Mouse (Mus musculus) liver, embryonic 16.5 days (tissue): ENCODE measurements around the gene Lingo1. TPM values are rescaled to one million over a fixed set of nuclear protein-coding genes. Genes with fewer than 3 reads are reported as not detected.

ENCODE experiments used
- ATAC-seq: fragments of 200-750 bp; cut with Nextera tagmentation; 2 replicates; pipeline ENCODE4 v1.8.0; 2017; ENCODE audit warnings: low read depth, mild to moderate bottlenecking, moderate number of reproducible peaks, moderate library complexity
- H3K27ac ChIP-seq: fragments of 300-500 bp; sonication (generic); 2 replicates; pipeline ENCODE4 v1.5.1; 2014; ENCODE audit warnings: mild to moderate bottlenecking, low read length
- H3K27me3 ChIP-seq: fragments of 300-500 bp; sonication (generic); 2 replicates; pipeline ENCODE4 v1.6.1; 2014; ENCODE audit warnings: low read depth, low read length, mixed read lengths; ENCODE audit not compliant: control insufficient read depth, insufficient read depth
- H3K36me3 ChIP-seq: fragments of 300-500 bp; sonication (generic); 2 replicates; pipeline ENCODE4 v1.6.1; 2014; ENCODE audit warnings: mild to moderate bottlenecking; ENCODE audit not compliant: control insufficient read depth, insufficient read depth
- H3K4me1 ChIP-seq: fragments of 300-500 bp; sonication (generic); 2 replicates; pipeline ENCODE4 v1.6.1; 2014; ENCODE audit warnings: low read depth, low read length, mixed read lengths; ENCODE audit not compliant: control insufficient read depth
- H3K4me2 ChIP-seq: fragments of 300-500 bp; sonication (generic); 2 replicates; pipeline ENCODE4 v1.6.1; 2014; ENCODE audit warnings: low read depth, low read length, mixed read lengths
- H3K4me3 ChIP-seq: fragments of 300-500 bp; sonication (generic); 2 replicates; pipeline ENCODE4 v1.5.1; 2014; ENCODE audit warnings: low read depth, mild to moderate bottlenecking, low read length
- H3K9ac ChIP-seq: fragments of 300-500 bp; sonication (generic); 2 replicates; pipeline ENCODE4 v1.6.1; 2014; ENCODE audit warnings: low read depth, low read length
- H3K9me3 ChIP-seq: fragments of 300-500 bp; sonication (generic); replicated peaks from 2 replicates; pipeline ENCODE4 v1.6.1; 2016; ENCODE audit warnings: low read length; ENCODE audit not compliant: control insufficient read depth
- WGBS: fragments of 180-500 bp; shearing (Covaris S2); extraction: QIAGEN DNeasy Blood & Tissue Kit; methylation state at CpG from one replicate; pipeline ENCODE4 v1.1.7; 2014; ENCODE audit not compliant: insufficient replicate concordance; 5-methylcytosine and 5-hydroxymethylcytosine counted together
- polyA plus RNA-seq: library from polyadenylated mRNA; unstranded; fragments of >200 nt; fragmentation: Nextera tagmentation; extraction: Ambion mirVana; gene quantifications from 2 replicates; pipeline ENCODE4 v1.2.1, GENCODE M21; 2015

Lingo1 gene
- polyA plus RNA-seq, 1 experiment from 2014 or later, result 0.20 TPM

DNA sequence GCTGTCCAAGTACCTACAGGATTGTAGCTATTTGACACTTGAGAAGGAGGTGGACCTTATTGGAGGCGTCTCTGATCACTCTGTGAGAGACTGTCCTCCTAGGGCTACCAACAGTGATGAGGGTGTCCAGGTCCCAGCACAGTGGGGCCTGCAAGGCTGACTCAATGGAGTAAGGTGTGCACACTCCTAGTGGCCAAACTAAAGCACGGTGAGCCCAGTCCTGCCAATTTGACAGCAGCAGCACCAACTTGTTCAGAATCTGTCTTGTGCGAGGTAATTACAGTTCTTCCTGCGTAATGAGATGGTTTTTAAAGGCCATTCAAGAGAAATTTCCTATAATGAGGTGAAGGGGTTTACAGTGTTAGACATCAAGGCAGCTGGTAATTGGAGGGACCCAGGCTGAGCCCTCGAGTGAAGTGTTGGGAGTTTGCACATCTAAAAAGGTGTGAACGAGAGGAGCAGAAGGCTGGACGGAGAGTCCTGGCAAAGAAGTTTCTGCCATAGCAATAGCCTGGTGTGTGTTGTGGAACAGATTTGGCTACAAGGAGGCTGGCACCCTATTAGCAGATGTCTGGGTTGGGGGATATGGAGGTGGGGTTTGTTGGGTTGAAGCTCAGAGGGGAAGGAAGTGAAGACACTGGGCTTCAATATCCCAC is 97.4 kb downstream of the Lingo1 start:
- WGBS, result 57% methylated on average over 7 of the region's 7 CpGs

DNA sequence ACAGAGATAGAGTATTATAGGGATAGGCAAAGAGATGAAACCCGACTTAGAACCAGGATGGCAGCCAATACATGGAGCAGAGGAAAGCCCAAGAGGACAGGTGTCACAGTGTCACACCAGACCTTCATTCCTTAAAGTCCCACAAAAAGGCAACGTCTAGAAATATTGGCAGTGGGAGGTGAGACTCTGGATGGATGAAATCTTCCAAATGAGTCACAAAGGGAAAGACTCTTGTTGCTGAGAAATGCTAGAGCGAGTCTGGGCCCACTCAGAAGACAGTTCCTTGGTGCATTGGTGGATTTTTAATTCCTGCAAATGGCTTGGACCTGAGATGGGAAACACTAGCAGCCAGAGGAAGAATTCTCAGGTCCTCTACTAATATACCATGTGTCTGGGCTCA is 102.2 kb downstream of the Lingo1 start:
- no peak overlapping the region for H3K4me2 ChIP-seq
- no peak overlapping the region for H3K4me3 ChIP-seq
- H3K36me3 ChIP-seq, result no peaks in the 10 kb centered on the region
- H3K27ac ChIP-seq, result no peak overlapping the region
- no peaks in the 10 kb centered on the region for H3K4me1 ChIP-seq
- no peaks in the 10 kb centered on the region for H3K9me3 ChIP-seq
- H3K27me3 ChIP-seq, result no peaks in the 10 kb centered on the region
- no peak overlapping the region for H3K9ac ChIP-seq
- ATAC-seq, result no peak
- 41% methylated on average over 3 of the region's 3 CpGs for WGBS

More for the DNA sequence above, 97.4 kb downstream of the Lingo1 start:
- H3K27me3 ChIP-seq, result no peaks in the 10 kb centered on the region
- no peak for ATAC-seq
- no peak overlapping the region for H3K27ac ChIP-seq
- no peak overlapping the region for H3K4me2 ChIP-seq
- no peaks in the 10 kb centered on the region for H3K9me3 ChIP-seq
- no peaks in the 10 kb centered on the region for H3K4me1 ChIP-seq
- no peak overlapping the region for H3K9ac ChIP-seq
- no peaks in the 10 kb centered on the region for H3K36me3 ChIP-seq
- no peak overlapping the region for H3K4me3 ChIP-seq

DNA sequence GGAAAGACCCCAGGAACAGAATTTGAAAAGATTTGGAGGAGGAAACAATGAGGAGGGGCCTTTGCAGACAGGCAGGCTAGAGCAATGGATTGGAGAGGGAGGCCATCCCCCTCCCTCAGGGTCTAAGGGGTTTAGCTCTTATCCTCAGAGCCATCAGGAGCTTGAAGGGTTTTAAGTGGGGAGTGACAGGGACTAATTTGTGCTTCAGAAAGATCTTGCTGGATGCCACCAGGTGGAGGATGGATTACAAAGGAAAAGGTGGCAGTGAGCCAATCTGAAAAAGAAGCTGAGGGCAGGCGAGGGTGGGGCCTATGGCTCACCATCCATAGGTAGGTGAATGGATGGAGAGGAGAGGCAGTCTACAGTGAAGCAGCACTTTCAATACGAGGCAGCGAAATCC is 105.0 kb downstream of the Lingo1 start:
- Histone ChIP-seq H3K4me3 (no peak overlapping the region), H3K4me2 (no peak overlapping the region), H3K4me1 (no peaks in the 10 kb centered on the region), H3K27ac (no peak overlapping the region), H3K27me3 (no peaks in the 10 kb centered on the region), H3K36me3 (no peaks in the 10 kb centered on the region), H3K9me3 (no peaks in the 10 kb centered on the region), H3K9ac (no peak overlapping the region)
- WGBS, result 49% methylated on average over 3 of the region's 3 CpGs
- ATAC-seq, result no peak

DNA sequence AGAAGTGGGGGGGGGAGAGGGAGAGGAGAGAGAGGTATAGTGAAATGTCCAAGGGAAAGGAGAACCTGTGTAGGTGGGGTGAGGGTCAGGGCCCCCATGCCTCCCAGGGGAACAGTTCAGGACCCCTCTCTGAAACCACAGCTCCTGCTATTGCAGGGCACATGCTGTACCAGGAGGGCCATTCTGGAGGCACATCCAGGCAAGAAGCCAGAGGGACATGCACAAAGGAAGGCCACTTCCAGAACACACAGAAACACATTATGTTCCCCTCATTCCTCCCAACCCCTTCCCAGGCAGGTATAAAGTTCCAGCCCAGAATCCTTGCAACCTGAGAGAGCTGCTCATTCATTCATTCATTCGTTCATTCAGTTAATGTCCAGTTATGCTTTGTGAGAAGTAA is 105.6 kb downstream of the Lingo1 start:
- Histone ChIP-seq H3K27me3 (no peaks in the 10 kb centered on the region), H3K9ac (no peak overlapping the region), H3K4me1 (no peaks in the 10 kb centered on the region), H3K27ac (no peak overlapping the region), H3K36me3 (no peaks in the 10 kb centered on the region), H3K4me3 (no peak overlapping the region), H3K9me3 (no peaks in the 10 kb centered on the region), H3K4me2 (no peak overlapping the region)
- WGBS, result 17% methylated on average over 1 of the region's 1 CpGs
- ATAC-seq, result no peak

DNA sequence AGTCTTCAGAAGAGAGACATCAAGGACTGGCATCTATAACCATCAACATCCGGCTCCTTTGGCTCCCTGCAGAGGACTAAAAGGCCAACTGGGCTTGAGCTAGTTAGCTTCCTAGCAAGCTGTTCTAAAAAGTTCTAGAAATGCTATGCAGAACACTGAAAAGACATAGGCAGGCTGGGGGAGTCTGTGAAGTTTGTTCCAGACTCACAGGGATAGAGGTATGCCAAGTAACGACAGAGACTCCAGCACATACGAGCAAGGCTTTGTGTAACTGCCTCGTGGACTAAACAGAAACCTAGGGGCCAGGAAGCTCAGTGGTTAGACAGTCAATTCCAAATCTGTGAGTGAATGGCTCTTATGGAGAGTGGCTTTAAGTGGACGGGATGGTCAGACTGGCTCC is 108.8 kb downstream of the Lingo1 start:
- no peaks in the 10 kb centered on the region for H3K9me3 ChIP-seq
- no peaks in the 10 kb centered on the region for H3K36me3 ChIP-seq
- no peak overlapping the region for H3K4me3 ChIP-seq
- H3K4me2 ChIP-seq, result no peak overlapping the region
- no peak for ATAC-seq
- H3K27me3 ChIP-seq, result no peaks in the 10 kb centered on the region
- WGBS, result 56% methylated on average over 5 of the region's 5 CpGs
- no peak overlapping the region for H3K27ac ChIP-seq
- H3K9ac ChIP-seq, result no peak overlapping the region
- no peaks in the 10 kb centered on the region for H3K4me1 ChIP-seq

DNA sequence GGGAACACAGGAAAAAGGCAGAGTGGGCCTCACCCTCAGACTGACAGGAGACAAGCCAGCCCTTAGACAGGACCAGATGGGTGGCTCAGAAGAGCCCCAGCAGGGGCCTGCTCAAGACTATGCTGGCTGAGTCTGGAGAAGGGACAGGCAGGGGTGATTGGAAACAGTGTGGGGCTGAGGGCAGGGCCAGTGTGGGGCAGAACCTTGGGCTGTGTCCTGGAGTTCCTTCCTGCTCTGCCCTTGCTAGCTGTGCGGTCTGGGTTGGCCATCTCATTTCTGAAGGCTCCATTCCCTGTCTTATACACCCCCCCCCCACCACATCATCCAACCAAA is 109.2 kb downstream of the Lingo1 start:
- Histone ChIP-seq H3K27ac (no peak overlapping the region), H3K4me1 (no peaks in the 10 kb centered on the region), H3K4me3 (no peak overlapping the region), H3K36me3 (no peaks in the 10 kb centered on the region), H3K9me3 (no peaks in the 10 kb centered on the region), H3K27me3 (no peaks in the 10 kb centered on the region), H3K9ac (no peak overlapping the region), H3K4me2 (no peak overlapping the region)
- ATAC-seq, result no peak
- WGBS, result 47% methylated on average over 1 of the region's 1 CpGs

DNA sequence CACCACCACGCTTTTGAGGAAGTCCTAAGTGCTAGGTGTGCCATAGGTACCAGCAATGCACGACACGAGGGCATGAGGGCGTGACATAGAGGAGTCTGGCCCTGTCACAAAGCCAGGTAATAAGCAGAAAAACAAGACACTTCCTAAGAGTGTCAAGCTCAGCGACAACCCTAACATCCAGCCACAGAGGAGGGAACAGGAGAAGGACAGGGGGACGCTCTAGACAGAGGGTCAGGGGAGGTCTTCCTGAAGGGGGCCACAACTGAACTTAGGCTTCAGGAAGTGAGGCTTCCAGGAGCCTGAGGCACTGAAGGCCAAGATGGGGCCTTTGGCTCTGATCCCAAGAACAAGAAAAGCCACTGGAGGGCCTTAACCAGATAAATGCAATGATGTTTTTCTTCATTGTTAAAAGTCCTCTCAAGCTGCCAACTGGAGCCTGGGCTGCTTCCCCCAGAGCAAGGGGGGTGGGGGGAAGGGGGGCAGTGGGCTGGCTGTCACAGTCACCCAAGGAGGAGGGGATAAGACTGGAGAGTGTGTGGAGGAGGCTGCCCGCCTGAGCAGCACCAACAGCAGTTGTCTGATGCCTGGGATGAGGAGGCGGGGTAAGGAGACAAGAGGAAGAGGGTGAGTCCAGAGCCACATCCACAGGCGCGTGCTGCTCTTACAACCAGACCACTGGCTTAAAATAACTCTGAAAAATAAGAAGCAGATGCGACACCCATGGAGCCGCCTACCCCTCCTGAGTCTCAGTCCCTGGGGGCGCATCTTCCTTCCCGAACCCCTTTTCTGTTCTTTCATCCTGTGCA is 109.7 kb downstream of the Lingo1 start:
- H3K4me2 ChIP-seq, result no peak overlapping the region
- ATAC-seq, result no peak
- no peak overlapping the region for H3K9ac ChIP-seq
- no peaks in the 10 kb centered on the region for H3K4me1 ChIP-seq
- 44% methylated on average over 14 of the region's 14 CpGs for WGBS
- no peak overlapping the region for H3K4me3 ChIP-seq
- H3K36me3 ChIP-seq, result no peaks in the 10 kb centered on the region
- no peaks in the 10 kb centered on the region for H3K9me3 ChIP-seq
- no peak overlapping the region for H3K27ac ChIP-seq
- H3K27me3 ChIP-seq, result no peaks in the 10 kb centered on the region

DNA sequence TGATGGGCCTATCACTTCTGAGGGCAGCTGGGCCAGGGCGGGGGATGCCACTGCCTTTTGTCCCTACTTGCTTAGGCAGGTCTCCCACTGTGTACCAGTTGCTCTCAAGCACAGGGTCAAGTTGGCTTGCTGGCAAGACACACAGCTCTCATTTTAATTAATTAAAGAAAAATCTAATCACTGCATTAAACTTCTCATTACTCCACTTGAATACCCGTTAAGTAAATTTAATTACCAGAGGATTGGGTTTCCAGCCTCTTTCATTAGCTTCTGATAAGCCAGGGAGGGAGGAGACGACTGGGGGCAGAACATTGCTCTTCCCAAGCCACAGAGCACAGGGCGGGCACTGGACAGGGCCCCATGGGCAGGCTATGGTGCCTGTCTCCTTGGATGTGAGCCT is 113.4 kb downstream of the Lingo1 start:
- Histone ChIP-seq H3K27me3 (no peaks in the 10 kb centered on the region), H3K4me2 (no peak overlapping the region), H3K36me3 (no peaks in the 10 kb centered on the region), H3K27ac (no peak overlapping the region), H3K9me3 (no peaks in the 10 kb centered on the region), H3K4me1 (no peaks in the 10 kb centered on the region), H3K9ac (no peak overlapping the region), H3K4me3 (no peak overlapping the region)
- 37% methylated on average over 4 of the region's 4 CpGs for WGBS
- ATAC-seq, result no peak

DNA sequence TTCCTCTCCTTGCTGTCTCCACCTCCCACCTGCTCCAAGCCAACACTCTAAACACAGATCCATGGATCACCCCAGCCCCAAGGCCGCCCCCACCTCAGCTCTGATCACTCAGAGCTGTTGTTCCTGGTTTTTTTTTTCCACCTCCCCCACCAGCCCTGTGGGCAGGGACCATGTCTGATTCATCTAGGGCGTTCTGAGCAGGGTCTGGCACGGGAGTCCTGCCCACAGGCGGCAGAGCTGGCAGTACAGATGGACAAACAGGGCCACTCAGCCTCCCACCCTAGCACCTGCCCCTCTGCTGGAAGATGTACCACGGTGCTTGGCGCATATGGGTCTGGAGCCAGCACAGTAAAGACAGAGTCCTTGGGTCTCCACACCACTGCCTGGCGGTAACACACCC is 114.3 kb downstream of the Lingo1 start:
- WGBS, result 58% methylated on average over 7 of the region's 7 CpGs
- Histone ChIP-seq H3K9me3 (no peaks in the 10 kb centered on the region), H3K27me3 (no peaks in the 10 kb centered on the region), H3K4me1 (no peaks in the 10 kb centered on the region), H3K27ac (no peak overlapping the region), H3K4me3 (no peak overlapping the region), H3K36me3 (no peaks in the 10 kb centered on the region), H3K4me2 (no peak overlapping the region), H3K9ac (no peak overlapping the region)
- ATAC-seq, result no peak
